Comparison of ENCODE assay signal across 14 mouse cellular contexts in the genomic region with DNA sequence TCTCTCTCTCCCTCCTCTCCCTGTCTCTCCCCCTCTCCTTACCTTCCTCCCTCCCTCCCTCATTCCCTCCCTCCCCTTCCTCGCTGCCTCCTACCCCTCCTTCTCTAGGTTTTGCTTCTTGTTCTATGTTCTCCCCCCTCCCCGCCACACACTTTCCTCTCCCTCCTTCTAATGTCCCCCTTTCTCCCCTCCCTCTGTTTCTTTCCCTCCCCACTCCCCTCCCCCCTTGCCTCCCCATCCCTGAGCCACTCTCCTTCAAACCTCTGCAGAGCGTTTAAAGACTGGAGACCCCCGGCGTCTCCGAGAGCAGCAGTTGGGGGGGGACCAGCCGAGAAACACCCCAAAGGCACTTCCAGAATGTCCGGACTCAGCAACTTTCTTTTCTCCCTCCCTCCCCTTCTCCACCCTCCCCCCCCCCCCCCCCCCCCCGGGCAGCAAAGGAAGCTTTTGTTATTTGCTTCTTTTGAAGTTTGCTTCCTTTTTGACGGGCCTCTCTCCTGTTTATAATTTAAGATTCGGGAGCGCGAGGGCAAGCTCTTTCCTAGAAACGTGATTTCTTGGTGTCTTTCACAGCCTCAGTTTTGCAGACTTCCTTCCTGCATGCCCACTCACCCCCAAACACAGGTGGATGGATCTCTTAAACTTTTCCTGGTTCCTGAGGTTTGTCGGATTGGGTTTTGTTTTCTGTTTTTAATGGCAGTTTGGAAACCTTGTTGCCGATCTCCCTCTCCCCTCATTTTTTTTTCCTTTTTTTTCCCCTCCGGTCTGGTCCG. TPM values are rescaled to one million over a fixed set of nuclear protein-coding genes. Genes with fewer than 3 reads are reported as not detected.
DNase-seq lines count a peak whose midpoint lies in the region; ATAC-seq and TF ChIP-seq lines count a peak whose summit lies in the region.
"Had no signal": no experiment of that assay in that cellular context is flagged by ENCODE, and none has a peak within 500 bp of the region (broad histone marks: within the 10 kb centered on the region; RNA-seq: fewer than 3 reads in every experiment).

No protein-coding gene starts in this region.

- H3K9ac ChIP-seq in forebrain, embryonic 11.5 days (ENCODE audit: low read length) = peak overlapping the region; percentile 61
- H3K9ac ChIP-seq in midbrain, embryonic 11.5 days (ENCODE audit: low read length) = peak overlapping the region; percentile 58
- H3K9ac ChIP-seq: heart, embryonic 15.5 days; kidney, embryonic 15.5 days; limb, embryonic 13.5 days had no signal

- under 1% methylated on average over 17 of the region's 18 CpGs for WGBS in cerebellum, adult 2 months
- 0% methylated on average over 18 of the region's 18 CpGs for WGBS in forebrain, embryonic 11.5 days
- WGBS in midbrain, embryonic 11.5 days = under 1% methylated on average over 17 of the region's 18 CpGs

- TF ChIP-seq POLR2A in cerebellum, adult 2 months (IDR thresholded peaks at IDR 0.05; ENCODE audit: borderline replicate concordance, insufficient read depth, low read length) = no peak

- H3K36me3 ChIP-seq in E14TG2a.4 (ENCODE audit: insufficient read depth, low read length) = no peaks in the 10 kb centered on the region
- no peaks in the 10 kb centered on the region for H3K36me3 ChIP-seq in forebrain, embryonic 11.5 days (ENCODE audit: control insufficient read depth, insufficient read depth, low read length)
- peaks cover 2% of the 10 kb centered on the region; the same call in 1 of the 2 replicates for H3K36me3 ChIP-seq in midbrain, embryonic 11.5 days (ENCODE audit: control insufficient read depth, insufficient read depth, low read length)
- H3K36me3 ChIP-seq: heart, embryonic 15.5 days; kidney, embryonic 15.5 days; limb, embryonic 13.5 days had no signal

- 0 out of 2 replicates have a peak overlapping the region, but pooled peaks have one; percentile 62 for H3K4me3 ChIP-seq in E14TG2a.4 (replicated peaks; ENCODE audit: low read length)
- peak overlapping the region; percentile 75 for H3K4me3 ChIP-seq in cerebellum, adult 2 months (replicated peaks; ENCODE audit: insufficient read depth, low read depth, low read length)
- peak overlapping the region; percentile 72 for H3K4me3 ChIP-seq in forebrain, embryonic 11.5 days (ENCODE audit: low read depth, low read length)
- peak overlapping the region; percentile 71 for H3K4me3 ChIP-seq in midbrain, embryonic 11.5 days (ENCODE audit: low read depth, low read length)
- H3K4me3 ChIP-seq: kidney, embryonic 15.5 days had no signal

- peak overlapping the region; percentile 96 for H3K27ac ChIP-seq in cerebellum, adult 2 months (ENCODE audit: insufficient read depth, low read length)
- peak overlapping the region; percentile 95 for H3K27ac ChIP-seq in forebrain, embryonic 11.5 days (ENCODE audit: low read depth, low read length)
- peak overlapping the region; percentile 81 for H3K27ac ChIP-seq in midbrain, embryonic 11.5 days (ENCODE audit: low read depth, low read length)
- H3K27ac ChIP-seq: heart, embryonic 15.5 days; kidney, embryonic 15.5 days; limb, embryonic 13.5 days had no signal

- H3K4me2 ChIP-seq in forebrain, embryonic 11.5 days (ENCODE audit: low read depth, low read length, severe bottlenecking) = peak overlapping the region; percentile 49
- H3K4me2 ChIP-seq in midbrain, embryonic 11.5 days = peak overlapping the region; percentile 49
- H3K4me2 ChIP-seq: kidney, embryonic 15.5 days had no signal

- peaks cover 92% of the 10 kb centered on the region for H3K27me3 ChIP-seq in E14TG2a.4 (ENCODE audit: insufficient read depth, low read length)
- no peaks in the 10 kb centered on the region for H3K27me3 ChIP-seq in cerebellum, adult 2 months (ENCODE audit: control insufficient read depth, insufficient read depth, low read length)
- H3K27me3 ChIP-seq in forebrain, embryonic 11.5 days (ENCODE audit: control insufficient read depth, insufficient read depth, low read length) = peaks cover 38% of the 10 kb centered on the region
- H3K27me3 ChIP-seq in midbrain, embryonic 11.5 days (ENCODE audit: control insufficient read depth, insufficient read depth, low read length) = peaks cover 74% of the 10 kb centered on the region

- H3K9me3 ChIP-seq in E14TG2a.4 (ENCODE audit: low read length) = no peaks in the 10 kb centered on the region
- H3K9me3 ChIP-seq in forebrain, embryonic 11.5 days (ENCODE audit: control insufficient read depth, low read length) = no peaks in the 10 kb centered on the region
- no peaks in the 10 kb centered on the region for H3K9me3 ChIP-seq in midbrain, embryonic 11.5 days (ENCODE audit: control insufficient read depth, low read length)
- H3K9me3 ChIP-seq: heart, embryonic 15.5 days; kidney, embryonic 15.5 days; limb, embryonic 13.5 days had no signal

- H3K4me1 ChIP-seq in E14TG2a.4 (replicated peaks; ENCODE audit: low read depth, low read length) = peaks cover 42% of the 10 kb centered on the region
- H3K4me1 ChIP-seq in cerebellum, adult 2 months (ENCODE audit: control insufficient read depth, insufficient read depth, low read length) = peaks cover 15% of the 10 kb centered on the region; the same call in 1 of the 2 replicates
- peaks cover 4% of the 10 kb centered on the region; the same call in 1 of the 2 replicates for H3K4me1 ChIP-seq in forebrain, embryonic 11.5 days (replicated peaks; ENCODE audit: control insufficient read depth, insufficient read depth, low read length)
- H3K4me1 ChIP-seq in midbrain, embryonic 11.5 days (ENCODE audit: control insufficient read depth, insufficient read depth, low read length) = no peaks in the 10 kb centered on the region

- no peak for TF ChIP-seq CTCF in E14TG2a.4 (conservative IDR thresholded peaks at IDR 0.05; ENCODE audit: low read length)
- TF ChIP-seq CTCF in cerebellum, adult 2 months (IDR thresholded peaks at IDR 0.05; ENCODE audit: borderline replicate concordance, insufficient read depth, low read depth, low read length) = no peak

- DNase-seq in cerebellum, adult 2 months = peak; percentile 64 to 77
- peak; percentile 82 for DNase-seq in forebrain, embryonic 11.5 days (ENCODE audit: low spot score)
- DNase-seq in midbrain, embryonic 11.5 days (ENCODE audit: low spot score, missing footprints) = peak; percentile 95
- DNase-seq in ovary, adult 18-20 months (ENCODE audit: low spot score) = no peak
- DNase-seq in heart, adult 18-20 months = no peak
- DNase-seq in adrenal gland, adult (ENCODE audit: inconsistent age in 2 of 2, low spot score in 1 of 2) = no peak
- DNase-seq: thymus, postnatal 36 days had no signal

- ATAC-seq in forebrain, embryonic 11.5 days (replicated peaks; ENCODE audit: low FRiP score) = peak; percentile 8; the same call in 1 of the 2 replicates
- ATAC-seq in midbrain, embryonic 11.5 days (ENCODE audit: low FRiP score) = peak; percentile 34
- no peak for ATAC-seq in erythroid progenitor cell, adult 5-6 weeks (replicated peaks; ENCODE audit: low FRiP score, poor library complexity, severe bottlenecking)

RNA-seq across cellular contexts. Expression of a gene that starts 0.8 kb away (rescaled TPM):
- polyA plus RNA-seq in cerebellum, adult 2 months (2012; rRNA removed) = 1,121 and 1,289 TPM in 2 replicates
- polyA plus RNA-seq in forebrain, embryonic 11.5 days (2014; fragmentation: Nextera tagmentation; extraction: Ambion mirVana) = 14.7 and 15.7 TPM in 2 replicates
- 13.7 and 14.8 TPM in 2 replicates for polyA plus RNA-seq in midbrain, embryonic 11.5 days (2014; fragmentation: Nextera tagmentation; extraction: Ambion mirVana)
- total RNA-seq in heart, adult 18-20 months (2021) = not detected
- total RNA-seq in erythroid progenitor cell, adult 5-6 weeks (2015; ENCODE audit: low replicate concordance) = not detected in 2 replicates
- total RNA-seq in erythroid progenitor cell, adult 5-6 weeks (2017; ENCODE audit: low replicate concordance) = not detected in 2 replicates
- total RNA-seq: megakaryocyte, adult 5-6 weeks had no signal
- polyA plus RNA-seq: kidney, embryonic 15.5 days; small intestine, adult 2 months had no signal

RNA-seq across cellular contexts. Expression of a gene that starts 4.2 kb away (rescaled TPM):
- 37.4 and 45.3 TPM in 2 replicates for polyA plus RNA-seq in cerebellum, adult 2 months (2012; rRNA removed)
- polyA plus RNA-seq in forebrain, embryonic 11.5 days (2014; fragmentation: Nextera tagmentation; extraction: Ambion mirVana) = 58.8 and 59.5 TPM in 2 replicates
- polyA plus RNA-seq in midbrain, embryonic 11.5 days (2014; fragmentation: Nextera tagmentation; extraction: Ambion mirVana) = 41.7 and 42.5 TPM in 2 replicates
- total RNA-seq in heart, adult 18-20 months (2021) = not detected
- total RNA-seq in erythroid progenitor cell, adult 5-6 weeks (2015; ENCODE audit: low replicate concordance) = not detected in 2 replicates
- not detected in 2 replicates for total RNA-seq in erythroid progenitor cell, adult 5-6 weeks (2017; ENCODE audit: low replicate concordance)
- total RNA-seq: megakaryocyte, adult 5-6 weeks had no signal
- polyA plus RNA-seq: heart, embryonic 15.5 days; kidney, embryonic 15.5 days; small intestine, adult 2 months had no signal

Comparison
In these comparisons a context has a peak if more than half of its experiments do, and no peak if none do; other contexts are left out.
1. DNase-seq: peak in cerebellum, adult 2 months (2 of 2), forebrain, embryonic 11.5 days (single experiment) and midbrain, embryonic 11.5 days (single experiment); none in ovary, adult 18-20 months (single experiment), heart, adult 18-20 months (0 of 2) and adrenal gland, adult (0 of 2).
2. RNA of a gene that starts 0.8 kb away (polyA plus RNA-seq): 1,121 to 1,289 TPM in cerebellum, adult 2 months; 14.7 to 15.7 TPM in forebrain, embryonic 11.5 days and 13.7 to 14.8 TPM in midbrain, embryonic 11.5 days; every median in the first group is over 10 times any median in the second.
3. Peak in every context shown above with its lines, with median percentiles within 50 percentile points of each other: H3K4me3 ChIP-seq and H3K27ac ChIP-seq.